Mouse (Mus musculus): ENCODE measurements around the gene Cachd1.

The Cachd1 gene

DNA sequence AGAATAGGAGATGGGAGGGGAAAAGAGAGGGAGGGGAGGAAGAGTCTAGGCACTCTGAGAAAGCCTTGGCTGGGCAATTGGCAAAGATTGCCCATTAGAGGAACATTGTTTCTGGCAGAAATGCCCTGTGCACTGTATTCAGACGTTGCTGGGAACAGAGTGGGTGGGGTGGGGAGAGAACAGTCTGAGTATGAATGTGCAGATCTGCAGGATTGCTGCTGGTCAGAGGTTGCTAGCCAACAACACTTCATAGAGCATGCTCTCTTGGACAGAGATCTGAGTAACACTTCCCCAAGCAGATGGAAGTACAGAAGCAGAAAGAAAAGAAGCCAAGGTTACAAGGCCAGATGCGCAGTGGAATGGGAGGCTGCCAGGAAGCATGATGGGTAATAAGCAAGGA lies 285.7 kb downstream of the Cachd1 start:
- no peak for DNase-seq (ENCODE audit: low spot score in 2 of 2)

DNA sequence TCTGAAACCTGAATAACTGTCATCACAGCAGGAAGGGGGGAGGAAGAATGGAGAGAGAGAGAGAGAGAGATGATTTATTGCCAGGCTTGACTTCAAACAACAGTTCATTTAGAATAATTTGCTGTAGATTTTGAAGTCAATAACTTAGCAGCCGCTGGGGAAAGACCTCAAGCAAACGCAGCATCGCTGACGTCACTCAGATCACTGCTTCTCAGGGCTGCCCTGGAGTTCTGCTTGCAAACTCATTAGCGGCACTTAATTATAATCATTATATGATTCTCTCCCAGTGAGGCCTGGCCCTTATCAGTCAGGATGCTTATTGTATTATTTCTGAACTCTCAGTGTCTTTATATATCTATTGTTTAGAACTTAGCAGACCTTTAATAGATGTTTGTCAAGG lies 289.9 kb downstream of the Cachd1 start:
- DNase-seq (ENCODE audit: low spot score in 2 of 2), result no peak

DNA sequence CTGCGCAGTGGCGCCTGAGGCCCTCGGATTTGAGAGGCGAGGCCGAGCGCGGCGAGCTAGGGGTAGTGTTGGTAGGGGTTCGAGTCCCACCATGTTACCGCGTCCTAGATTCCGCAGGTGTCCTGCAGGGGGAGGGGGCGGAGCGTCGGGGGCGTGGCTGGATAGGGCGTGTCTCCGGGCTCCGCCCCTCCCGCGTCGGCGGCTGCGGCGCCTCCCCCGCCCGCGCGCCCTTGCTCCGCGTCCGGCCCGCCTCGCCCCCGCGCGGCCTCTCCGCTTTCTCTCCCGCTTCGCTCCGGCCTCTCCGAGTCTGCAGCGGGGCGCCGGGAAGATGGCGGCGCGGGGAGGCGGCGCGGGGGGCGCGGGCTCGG lies 292.3 kb downstream of the Cachd1 start, which contains the start of gene Raver2:
Gene Raver2, plus strand, starts transcription at position 198 of the 368 bp plus-strand sequence.
- peak in 1 of 2 experiments; percentile 6 for DNase-seq (ENCODE audit: low spot score in 2 of 2)

DNA sequence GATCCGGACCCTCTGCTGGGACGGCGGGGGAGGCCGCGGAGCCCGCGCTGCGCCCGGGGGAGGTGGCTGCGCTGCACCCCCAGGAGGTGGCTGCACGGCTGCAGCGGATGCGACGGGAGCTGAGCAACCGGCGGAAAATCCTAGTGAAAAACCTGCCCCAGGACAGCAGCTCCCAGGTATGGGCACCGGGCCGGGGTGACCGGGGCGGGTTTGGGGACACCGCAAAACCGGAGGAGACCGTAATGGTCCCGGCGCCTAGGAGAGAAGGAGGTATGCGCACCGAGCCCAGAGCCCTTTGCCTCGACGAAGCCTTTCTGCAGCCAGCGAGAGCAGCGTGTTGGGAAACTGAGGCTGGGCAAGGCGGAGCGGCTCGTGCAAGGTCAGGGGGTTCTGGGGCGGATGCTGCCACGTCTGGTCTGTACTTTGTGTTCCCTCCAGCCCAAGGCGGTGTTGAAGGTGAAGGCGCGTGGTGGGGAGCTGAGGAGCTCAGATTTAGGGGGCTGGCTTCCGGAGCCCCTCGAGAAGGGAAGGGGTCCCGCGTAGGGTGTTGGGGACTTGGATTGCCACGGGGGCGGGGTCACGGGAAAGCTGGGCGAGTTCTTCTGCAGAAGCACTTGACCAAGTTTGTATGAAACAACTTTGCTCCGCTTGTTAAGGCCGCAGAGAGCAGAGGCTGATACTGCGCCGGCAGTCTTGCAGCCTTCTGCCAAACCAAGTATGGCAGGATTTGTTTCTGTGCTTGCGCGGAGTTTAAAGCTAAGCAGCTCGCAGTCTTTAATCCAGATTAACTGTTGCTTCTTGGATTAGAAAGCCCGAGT lies 292.9 kb downstream of the Cachd1 start:
- DNase-seq (ENCODE audit: low spot score in 2 of 2), result no peak

DNA sequence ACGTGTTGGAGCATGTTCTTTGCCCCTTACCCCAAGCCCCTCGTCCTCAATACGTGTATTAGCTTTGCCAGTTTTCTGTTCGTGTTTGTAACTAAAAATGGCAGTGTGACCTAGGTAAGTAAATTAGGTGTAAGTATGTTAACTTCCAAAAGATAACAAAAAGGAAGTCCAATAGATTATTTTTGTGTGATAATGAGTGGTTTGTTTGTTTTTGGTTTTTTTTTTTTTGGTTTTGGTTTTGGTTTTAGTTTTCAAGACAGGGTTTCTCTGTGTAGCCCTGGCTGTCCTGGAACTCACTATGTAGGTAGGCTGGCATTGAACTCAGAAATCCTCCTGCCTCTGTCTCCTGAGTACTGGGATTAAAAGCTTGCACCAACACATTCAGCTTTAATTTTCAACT lies 295.1 kb downstream of the Cachd1 start:
- DNase-seq (ENCODE audit: low spot score in 2 of 2), result no peak

DNA sequence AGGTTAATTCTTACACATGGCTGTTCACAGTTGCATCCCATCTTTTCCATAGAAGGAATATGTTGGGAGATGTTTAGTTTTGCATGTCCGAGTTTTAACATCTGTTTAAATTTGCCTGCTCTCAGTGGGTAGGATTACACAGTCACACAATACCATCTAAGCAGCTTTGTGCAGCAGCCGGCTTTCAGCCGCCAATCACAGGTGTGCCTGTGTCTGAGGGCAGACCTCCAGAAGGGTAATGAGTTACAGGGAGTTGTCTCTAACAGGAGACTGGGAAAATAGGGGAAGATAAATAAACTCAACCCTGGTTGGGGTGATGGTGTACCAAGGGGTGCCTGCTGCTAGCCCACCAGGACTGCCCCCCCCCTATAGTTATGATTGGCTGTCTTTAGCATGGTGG lies 299.9 kb downstream of the Cachd1 start:
- DNase-seq (ENCODE audit: low spot score in 2 of 2), result no peak

All from spleen, postnatal 36 days (tissue).